ENCODE assay signal across 9 mouse cellular contexts in the genomic region with DNA sequence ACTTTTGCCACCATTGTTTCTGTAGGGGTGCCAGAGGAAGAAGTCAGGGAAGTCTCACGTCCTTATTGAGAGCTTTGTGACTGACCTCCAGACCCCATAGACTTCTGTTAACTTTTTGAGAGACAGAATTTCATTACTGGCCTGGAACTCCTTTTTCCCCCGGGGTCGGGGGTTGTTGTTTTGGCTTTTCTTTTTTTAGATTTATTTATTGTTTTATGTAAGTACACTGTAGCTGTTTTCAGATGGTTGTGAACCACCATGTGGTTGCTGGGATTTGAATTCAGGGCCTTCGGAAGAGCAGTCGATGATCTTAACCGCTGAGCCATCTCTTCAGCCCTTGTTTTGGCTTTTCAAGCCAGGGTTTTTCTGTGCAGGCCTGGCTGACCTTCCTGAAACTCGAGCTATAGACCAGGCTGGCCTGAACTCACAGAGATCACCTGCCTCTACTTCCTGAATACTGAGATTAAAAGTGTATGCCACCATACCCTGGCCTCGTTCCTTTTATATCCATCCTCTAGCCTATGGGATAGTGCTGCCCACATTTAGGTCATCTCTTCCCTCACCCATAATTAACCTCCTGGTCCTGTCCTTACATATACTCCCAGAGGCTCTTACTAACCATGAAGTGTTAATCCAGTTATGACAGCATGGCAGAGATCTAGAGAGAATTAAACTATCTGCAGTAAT. TPM values are rescaled to one million over a fixed set of nuclear protein-coding genes. Genes with fewer than 3 reads are reported as not detected.
DNase-seq lines count a peak whose midpoint lies in the region; ATAC-seq lines count a peak whose summit lies in the region.
"Had no signal": no experiment of that assay in that cellular context is flagged by ENCODE, and none has a peak within 500 bp of the region (broad histone marks: within the 10 kb centered on the region; RNA-seq: fewer than 3 reads in every experiment).

No protein-coding gene starts in this region.

- H3K27ac ChIP-seq in heart, embryonic 10.5 days = peak overlapping the region; percentile 99
- H3K27ac ChIP-seq in forebrain, embryonic 10.5 days = peak overlapping the region; percentile 98
- H3K27ac ChIP-seq in liver, embryonic 11.5 days (ENCODE audit: low read depth, low read length) = peak overlapping the region; percentile 77

- peak overlapping the region; percentile 99 for H3K4me3 ChIP-seq in heart, embryonic 10.5 days
- H3K4me3 ChIP-seq in forebrain, embryonic 10.5 days = peak overlapping the region; percentile 100
- peak overlapping the region; percentile 59 for H3K4me3 ChIP-seq in liver, embryonic 11.5 days (ENCODE audit: low read depth, low read length)

- peak overlapping the region; percentile 75 for H3K4me2 ChIP-seq in liver, embryonic 11.5 days

- H3K4me1 ChIP-seq in heart, embryonic 10.5 days = peaks cover 19% of the 10 kb centered on the region
- H3K4me1 ChIP-seq in forebrain, embryonic 10.5 days = peaks cover 37% of the 10 kb centered on the region
- peaks cover 28% of the 10 kb centered on the region for H3K4me1 ChIP-seq in liver, embryonic 11.5 days (replicated peaks; ENCODE audit: control insufficient read depth, insufficient read depth, low read length)

- DNase-seq in heart, embryonic 10.5 days (ENCODE audit: low spot score) = no peak
- DNase-seq in heart, postnatal 25 days (ENCODE audit: low spot score) = no peak
- peak; percentile 58 for DNase-seq in 416B (ENCODE audit: low read depth)
- no peak for DNase-seq in forebrain, embryonic 10.5 days (ENCODE audit: extremely low spot score, low spot score)
- no peak for DNase-seq in liver, embryonic 11.5 days (ENCODE audit: low spot score)
- no peak for DNase-seq in adrenal gland, adult 2 months
- DNase-seq in ovary, postnatal 36 days (ENCODE audit: low spot score) = no peak
- no peak for DNase-seq in adrenal gland, postnatal 10 days

- intact Hi-C loops in heart, postnatal 25 days (cut with DNase I) = loop anchor here (5.0 kb wide), 3 partner anchors 54 to 156 kb away; a partner anchor contains a TSS

- H3K36me3 ChIP-seq in heart, embryonic 10.5 days = peaks cover 25% of the 10 kb centered on the region
- H3K36me3 ChIP-seq in forebrain, embryonic 10.5 days (replicated peaks) = peaks cover 34% of the 10 kb centered on the region
- H3K36me3 ChIP-seq in liver, embryonic 11.5 days (ENCODE audit: control insufficient read depth, insufficient read depth, low read length) = peaks cover 19% of the 10 kb centered on the region

- no peaks in the 10 kb centered on the region for H3K9me3 ChIP-seq in heart, embryonic 10.5 days
- H3K9me3 ChIP-seq in forebrain, embryonic 10.5 days = no peaks in the 10 kb centered on the region
- H3K9me3 ChIP-seq in liver, embryonic 11.5 days (ENCODE audit: control insufficient read depth, low read length) = no peaks in the 10 kb centered on the region

- 21% methylated on average over 8 of the region's 8 CpGs for WGBS in heart, embryonic 10.5 days
- WGBS in forebrain, embryonic 10.5 days = 23% methylated on average over 8 of the region's 8 CpGs
- 18% methylated on average over 8 of the region's 8 CpGs for WGBS in liver, embryonic 11.5 days

- H3K9ac ChIP-seq in liver, embryonic 11.5 days (ENCODE audit: low read depth, low read length) = peak overlapping the region; percentile 70

- H3K27me3 ChIP-seq in heart, embryonic 10.5 days (ENCODE audit: insufficient read depth, poor library complexity, severe bottlenecking) = no peaks in the 10 kb centered on the region
- no peaks in the 10 kb centered on the region for H3K27me3 ChIP-seq in forebrain, embryonic 10.5 days (ENCODE audit: poor library complexity, severe bottlenecking)
- no peaks in the 10 kb centered on the region for H3K27me3 ChIP-seq in liver, embryonic 11.5 days (replicated peaks; ENCODE audit: control insufficient read depth, insufficient read depth, low read length)

- ATAC-seq in liver, embryonic 11.5 days (replicated peaks; ENCODE audit: low FRiP score) = no peak

RNA-seq across cellular contexts. Expression of a gene that starts 0.9 kb away (rescaled TPM):
- polyA plus RNA-seq in heart, embryonic 10.5 days (2016; fragmentation: Nextera tagmentation; extraction: Ambion mirVana) = 337 and 447 TPM in 2 replicates
- 10 to 100 TPM; 84.6 to 93.3 TPM for total RNA-seq in heart, postnatal 25 days (2021)
- 399 and 408 TPM in 2 replicates for polyA plus RNA-seq in forebrain, embryonic 10.5 days (2016; fragmentation: Nextera tagmentation; extraction: Ambion mirVana)
- polyA plus RNA-seq in liver, embryonic 11.5 days (2014; fragmentation: Nextera tagmentation; extraction: Ambion mirVana) = 367 and 402 TPM in 2 replicates
- 100 to 1,000 TPM in 1 of 2 experiments, 10 to 100 TPM in 1; 98.1 to 140 TPM for total RNA-seq in adrenal gland, adult 2 months (2021)
- 148 and 156 TPM in 2 replicates for polyA plus RNA-seq in adrenal gland, adult 2 months (2012; rRNA removed)
- 100 to 1,000 TPM; 122 to 126 TPM for total RNA-seq in adrenal gland, postnatal 10 days (2021)

RNA-seq across cellular contexts. Expression of a gene that starts 20.6 kb away (rescaled TPM):
- 314 and 329 TPM in 2 replicates for polyA plus RNA-seq in heart, embryonic 10.5 days (2016; fragmentation: Nextera tagmentation; extraction: Ambion mirVana)
- 100 to 1,000 TPM; 489 to 533 TPM for total RNA-seq in heart, postnatal 25 days (2021)
- 374 and 397 TPM in 2 replicates for polyA plus RNA-seq in forebrain, embryonic 10.5 days (2016; fragmentation: Nextera tagmentation; extraction: Ambion mirVana)
- polyA plus RNA-seq in liver, embryonic 11.5 days (2014; fragmentation: Nextera tagmentation; extraction: Ambion mirVana) = 218 and 238 TPM in 2 replicates
- 1,000 to 10,000 TPM in 1 of 2 experiments, 100 to 1,000 TPM in 1; 958 to 1,234 TPM for total RNA-seq in adrenal gland, adult 2 months (2021)
- 237 and 255 TPM in 2 replicates for polyA plus RNA-seq in adrenal gland, adult 2 months (2012; rRNA removed)
- 1,000 to 10,000 TPM; 1,057 to 1,113 TPM for total RNA-seq in adrenal gland, postnatal 10 days (2021)

RNA-seq across cellular contexts. Expression of a gene that starts 23.8 kb away (rescaled TPM):
- 4.7 and 6.3 TPM in 2 replicates for polyA plus RNA-seq in heart, embryonic 10.5 days (2016; fragmentation: Nextera tagmentation; extraction: Ambion mirVana)
- 1 to 10 TPM; 3.5 to 4.3 TPM for total RNA-seq in heart, postnatal 25 days (2021)
- 3.9 and 4.4 TPM in 2 replicates for polyA plus RNA-seq in forebrain, embryonic 10.5 days (2016; fragmentation: Nextera tagmentation; extraction: Ambion mirVana)
- polyA plus RNA-seq in liver, embryonic 11.5 days (2014; fragmentation: Nextera tagmentation; extraction: Ambion mirVana) = 12.2 and 12.4 TPM in 2 replicates
- 10 to 100 TPM; 10.2 to 10.8 TPM for total RNA-seq in adrenal gland, adult 2 months (2021)
- 144 and 180 TPM in 2 replicates for polyA plus RNA-seq in adrenal gland, adult 2 months (2012; rRNA removed)
- total RNA-seq in adrenal gland, postnatal 10 days (2021) = 10 to 100 TPM; 10.4 to 11.3 TPM

RNA-seq across cellular contexts. Expression of a gene that starts 30.5 kb away (rescaled TPM):
- polyA plus RNA-seq in heart, embryonic 10.5 days (2016; fragmentation: Nextera tagmentation; extraction: Ambion mirVana) = 0.34 TPM in 1 of 2 replicates, not detected in the other
- not detected for total RNA-seq in heart, postnatal 25 days (2021)
- 0.34 TPM in 1 of 2 replicates, not detected in the other for polyA plus RNA-seq in forebrain, embryonic 10.5 days (2016; fragmentation: Nextera tagmentation; extraction: Ambion mirVana)
- polyA plus RNA-seq in liver, embryonic 11.5 days (2014; fragmentation: Nextera tagmentation; extraction: Ambion mirVana) = 0.86 TPM in 1 of 2 replicates, not detected in the other
- total RNA-seq in adrenal gland, adult 2 months (2021) = not detected
- not detected in 2 replicates for polyA plus RNA-seq in adrenal gland, adult 2 months (2012; rRNA removed)
- not detected for total RNA-seq in adrenal gland, postnatal 10 days (2021)
- total RNA-seq: hematopoietic stem cell, adult 5-6 weeks had no signal

RNA-seq across cellular contexts. Expression of a gene that starts 30.6 kb away (rescaled TPM):
- 0.15 and 0.20 TPM in 2 replicates for polyA plus RNA-seq in heart, embryonic 10.5 days (2016; fragmentation: Nextera tagmentation; extraction: Ambion mirVana)
- total RNA-seq in heart, postnatal 25 days (2021) = under 1 TPM in 1 of 2 experiments, not detected in 1; 0.26 TPM
- polyA plus RNA-seq in forebrain, embryonic 10.5 days (2016; fragmentation: Nextera tagmentation; extraction: Ambion mirVana) = not detected in 2 replicates
- polyA plus RNA-seq in liver, embryonic 11.5 days (2014; fragmentation: Nextera tagmentation; extraction: Ambion mirVana) = 0.12 TPM in 1 of 2 replicates, not detected in the other
- total RNA-seq in adrenal gland, adult 2 months (2021) = under 1 TPM in 1 of 2 experiments, not detected in 1; 0.48 TPM
- 0.54 and 0.71 TPM in 2 replicates for polyA plus RNA-seq in adrenal gland, adult 2 months (2012; rRNA removed)
- under 1 TPM; 0.12 to 0.18 TPM for total RNA-seq in adrenal gland, postnatal 10 days (2021)

Comparison
In these comparisons a context has a peak if more than half of its experiments do, and no peak if none do; other contexts are left out.
1. RNA of a gene that starts 23.8 kb away (polyA plus RNA-seq): 144 to 180 TPM in adrenal gland, adult 2 months; 12.2 to 12.4 TPM in liver, embryonic 11.5 days, 4.7 to 6.3 TPM in heart, embryonic 10.5 days and 3.9 to 4.4 TPM in forebrain, embryonic 10.5 days; every median in the first group is over 10 times any median in the second.
2. Peak in every context shown above with its lines, with median percentiles within 50 percentile points of each other: H3K27ac ChIP-seq and H3K4me3 ChIP-seq.